Mouse (Mus musculus) liver, embryonic 14.5 days (tissue): Measurements from ENCODE around the gene Gstk1.

ENCODE experiments used
- CTCF ChIP-seq: IDR thresholded peaks from 2 replicates; pipeline ENCODE4 v1.5.1; 2016; ENCODE audit warnings: antibody characterized with exemption, low read depth, control low read depth
- EP300 ChIP-seq: IDR thresholded peaks from 2 replicates; pipeline ENCODE4 v1.6.1; 2016; ENCODE audit warnings: antibody characterized with exemption, low read depth

DNA sequence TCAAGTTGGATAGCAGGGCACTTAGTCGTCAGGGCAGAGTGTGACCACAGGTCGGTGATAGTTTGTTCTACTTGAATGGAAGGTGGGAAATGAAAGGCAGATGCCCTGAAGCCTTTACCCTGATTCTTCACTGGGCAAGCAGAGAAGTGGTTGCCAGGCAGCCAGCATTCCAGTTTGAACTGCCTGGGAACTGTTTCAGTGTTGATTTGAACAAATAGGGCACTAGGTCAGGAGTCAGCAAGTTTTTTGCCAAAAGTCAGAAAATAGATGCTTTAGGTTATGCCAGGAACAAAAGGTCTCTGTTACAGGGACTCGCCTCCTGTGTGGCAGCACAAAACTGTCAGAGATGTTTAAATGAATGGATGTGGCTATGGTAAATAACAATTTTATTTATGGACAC lies 23.4 kb upstream of the Gstk1 start:
- TF ChIP-seq CTCF (no peak), EP300 (no peak)
